Mouse (Mus musculus): Measurements from ENCODE around the gene Olfr938.

The Olfr938 gene

DNA sequence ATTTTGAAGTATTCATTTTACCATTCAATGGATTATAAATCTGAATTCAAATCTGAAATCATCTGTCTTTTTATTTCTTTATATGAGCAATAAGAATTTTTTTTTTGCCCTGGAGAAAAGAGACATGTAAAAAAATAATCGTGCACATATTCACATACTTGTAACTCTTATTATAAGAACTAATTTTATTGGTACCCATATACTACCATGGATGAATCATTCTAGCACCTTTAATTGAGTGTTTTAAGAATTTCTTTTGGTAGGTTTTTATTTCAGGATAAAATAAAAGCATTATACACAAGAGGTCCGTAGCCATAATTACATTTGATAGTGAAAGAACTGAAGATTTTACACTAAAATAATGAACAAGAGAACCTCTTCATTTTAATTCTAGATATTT, at the start of gene Olfr938:
Gene Olfr938 (minus strand): TSS at position 101 of the 400 bp plus-strand sequence.
- no peak for DNase-seq

- DNase-seq, result no peak
Measured at GRCm38 (mm10) chr9:39127831-39128230, 49.1 kb upstream of the Olfr938 start, which contains the start of gene Olfr27. TSS of gene Olfr27 (plus strand) at chr9:39128131.

- DNase-seq, result no peak
Measured at GRCm38 (mm10) chr9:39127326-39127725, 48.6 kb upstream of the Olfr938 start.

- DNase-seq, result no peak
Measured at GRCm38 (mm10) chr9:39064851-39065250, 13.8 kb downstream of the Olfr938 start, which contains the start of gene Olfr937. TSS of gene Olfr937 (minus strand) at chr9:39064951.

All from cerebellum, postnatal 14 days (tissue).